Mouse (Mus musculus) thymus, postnatal 4 days (tissue): Measurements from ENCODE around the gene Bag5.

Experiments used
- DNase-seq: peaks from one replicate; pipeline ENCODE4 v3.0.0; 2021

Bag5 gene

GRCm38 (mm10) chr12:111696239-111696638 is 16.8 kb downstream of the Bag5 start:
- peak; percentile 85 for DNase-seq

GRCm38 (mm10) chr12:111694880-111695804 is 17.9 kb downstream of the Bag5 start:
- DNase-seq, result peak; percentile 62

- DNase-seq, result peak; percentile 61
These were observed 18.7 kb downstream of the Bag5 start for GRCm38 (mm10) chr12:111694271-111694781.

- DNase-seq, result peak; percentile 69
These were observed 19.5 kb downstream of the Bag5 start for GRCm38 (mm10) chr12:111693341-111694270.

- DNase-seq, result peak; percentile 57
These were observed 20.2 kb downstream of the Bag5 start for GRCm38 (mm10) chr12:111692899-111693298.

- peak; percentile 65 for DNase-seq
These were observed 21.6 kb downstream of the Bag5 start for GRCm38 (mm10) chr12:111691346-111691872.

GRCm38 (mm10) chr12:111689426-111689825 is 23.6 kb downstream of the Bag5 start:
- DNase-seq, result no peak

- no peak for DNase-seq
These were observed 25.0 kb downstream of the Bag5 start for GRCm38 (mm10) chr12:111688069-111688428.

- no peak for DNase-seq
These were observed 25.5 kb downstream of the Bag5 start for GRCm38 (mm10) chr12:111687350-111688068.

GRCm38 (mm10) chr12:111686390-111686789 is 26.7 kb downstream of the Bag5 start:
- DNase-seq, result no peak

GRCm38 (mm10) chr12:111682806-111683205 is 30.3 kb downstream of the Bag5 start:
- DNase-seq, result no peak

GRCm38 (mm10) chr12:111682003-111682402 is 31.1 kb downstream of the Bag5 start:
- no peak for DNase-seq

GRCm38 (mm10) chr12:111681305-111681704 is 31.8 kb downstream of the Bag5 start:
- no peak for DNase-seq

- no peak for DNase-seq
These were observed 32.4 kb downstream of the Bag5 start for GRCm38 (mm10) chr12:111680661-111681060.

GRCm38 (mm10) chr12:111678997-111679396 is 34.1 kb downstream of the Bag5 start:
- no peak for DNase-seq

GRCm38 (mm10) chr12:111678670-111678933 is 34.5 kb downstream of the Bag5 start:
- no peak for DNase-seq

- peak; percentile 93 for DNase-seq
These were observed 35.0 kb downstream of the Bag5 start, which contains the start of gene Trmt61a for GRCm38 (mm10) chr12:111677882-111678669. Gene Trmt61a, plus strand, starts transcription at chr12:111678105.

- DNase-seq, result no peak
These were observed 35.6 kb downstream of the Bag5 start for GRCm38 (mm10) chr12:111677421-111677820.

GRCm38 (mm10) chr12:111675797-111676580 is 37.1 kb downstream of the Bag5 start:
- no peak for DNase-seq

GRCm38 (mm10) chr12:111674850-111675486 is 38.1 kb downstream of the Bag5 start:
- DNase-seq, result no peak
